Mouse (Mus musculus) cortical plate, adult 2 months (tissue): ENCODE measurements around the gene Cox15.

Experiments
- CTCF ChIP-seq: fragments of 200-500 bp; IDR thresholded peaks from 2 replicates; pipeline ENCODE4 v1.5.1; 2011; ENCODE audit warnings: mild to moderate bottlenecking, control low read depth, low read length; ENCODE audit not compliant: insufficient read depth; ENCODE audit errors: extremely low read depth
- POLR2A ChIP-seq: fragments of 200-500 bp; IDR thresholded peaks from 2 replicates; pipeline ENCODE4 v1.6.1; 2011; ENCODE audit warnings: mild to moderate bottlenecking, low read length, control low read depth; ENCODE audit not compliant: insufficient read depth; ENCODE audit errors: extremely low read depth

GRCm38 (mm10) chr19:43786249-43787026 lies 33.6 kb upstream of the Cox15 start:
- no peak for TF ChIP-seq POLR2A
- no peak for TF ChIP-seq CTCF
